Mouse (Mus musculus) small intestine, adult 10 weeks (tissue): ENCODE measurements around the gene 4933424G06Rik. TPM values are rescaled to one million over a fixed set of nuclear protein-coding genes. Genes with fewer than 3 reads are reported as not detected.

Experiments
- polyA plus RNA-seq: library from polyadenylated mRNA; stranded (reverse); fragments of 350-450 nt; fragmentation: Illumina TruSeq; extraction: RNeasy Lipid Tissue Mini Kit (QIAGEN cat#74804); gene quantifications from one replicate; pipeline ENCODE4 v1.2.3, GENCODE M21; 2014; ENCODE audit warnings: low replicate concordance

Gene 4933424G06Rik
- not detected for polyA plus RNA-seq

DNA sequence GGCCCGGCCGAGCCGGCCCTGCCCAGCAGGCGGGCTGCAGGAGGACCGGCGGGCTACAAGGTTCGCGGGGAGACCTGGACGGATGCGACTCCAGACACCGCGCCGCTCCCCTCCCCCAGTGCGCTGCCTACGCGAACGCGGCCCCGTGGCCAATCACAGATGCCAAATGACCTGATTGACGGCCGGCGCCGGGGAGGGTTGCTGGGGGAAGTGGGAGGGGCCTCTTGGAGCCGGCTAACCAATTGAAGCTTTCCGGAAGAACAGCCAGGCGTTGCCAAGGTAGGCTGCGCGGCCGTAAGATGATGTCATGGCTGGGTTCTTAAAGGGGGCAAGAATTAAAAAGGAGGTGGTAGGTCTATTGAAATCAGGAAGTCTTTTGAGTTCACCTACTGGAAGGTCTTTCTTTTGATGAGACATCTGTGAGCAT is at the start of gene 4933424G06Rik:
Gene 4933424G06Rik, plus strand, starts transcription at position 296 of the 427 bp plus-strand sequence.

DNA sequence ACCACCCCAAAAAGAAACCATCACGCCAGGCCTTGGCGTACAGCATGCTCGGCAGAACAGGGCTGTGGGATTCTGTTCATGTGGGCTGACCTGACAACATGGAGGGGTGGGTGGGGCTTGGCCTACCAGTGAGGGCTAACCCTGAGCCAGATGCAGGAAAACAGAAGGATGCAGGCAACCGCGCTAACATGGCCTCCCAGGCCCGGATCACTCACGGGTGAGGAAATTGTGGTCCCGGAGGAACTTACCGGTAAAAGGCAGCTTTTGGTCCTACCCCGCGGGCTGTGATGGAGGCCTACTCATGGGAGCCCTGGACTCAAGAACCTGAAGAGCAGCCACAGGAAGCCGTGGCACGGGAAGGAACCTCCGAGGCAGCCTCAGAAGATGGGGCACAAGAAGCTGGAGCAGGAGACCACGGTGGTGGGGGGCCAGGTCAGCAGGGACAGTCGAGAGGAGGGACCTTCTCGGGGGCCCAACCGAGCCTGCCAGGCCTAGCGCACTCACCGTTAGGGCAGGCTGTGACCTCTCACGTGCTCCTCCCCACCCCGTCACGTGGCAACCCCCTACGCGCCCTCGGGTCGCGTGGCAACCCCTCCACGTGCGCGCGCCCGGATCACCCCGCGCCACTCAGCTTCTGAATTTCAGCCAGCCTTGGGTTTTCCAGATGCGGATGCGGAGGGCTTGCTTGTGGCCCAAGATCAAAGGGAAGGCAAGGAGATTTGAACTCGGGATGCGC is 27.2 kb upstream of the 4933424G06Rik start, which contains the start of gene Fam178b:
Gene Fam178b, minus strand, starts transcription at position 564 of the 736 bp plus-strand sequence.

DNA sequence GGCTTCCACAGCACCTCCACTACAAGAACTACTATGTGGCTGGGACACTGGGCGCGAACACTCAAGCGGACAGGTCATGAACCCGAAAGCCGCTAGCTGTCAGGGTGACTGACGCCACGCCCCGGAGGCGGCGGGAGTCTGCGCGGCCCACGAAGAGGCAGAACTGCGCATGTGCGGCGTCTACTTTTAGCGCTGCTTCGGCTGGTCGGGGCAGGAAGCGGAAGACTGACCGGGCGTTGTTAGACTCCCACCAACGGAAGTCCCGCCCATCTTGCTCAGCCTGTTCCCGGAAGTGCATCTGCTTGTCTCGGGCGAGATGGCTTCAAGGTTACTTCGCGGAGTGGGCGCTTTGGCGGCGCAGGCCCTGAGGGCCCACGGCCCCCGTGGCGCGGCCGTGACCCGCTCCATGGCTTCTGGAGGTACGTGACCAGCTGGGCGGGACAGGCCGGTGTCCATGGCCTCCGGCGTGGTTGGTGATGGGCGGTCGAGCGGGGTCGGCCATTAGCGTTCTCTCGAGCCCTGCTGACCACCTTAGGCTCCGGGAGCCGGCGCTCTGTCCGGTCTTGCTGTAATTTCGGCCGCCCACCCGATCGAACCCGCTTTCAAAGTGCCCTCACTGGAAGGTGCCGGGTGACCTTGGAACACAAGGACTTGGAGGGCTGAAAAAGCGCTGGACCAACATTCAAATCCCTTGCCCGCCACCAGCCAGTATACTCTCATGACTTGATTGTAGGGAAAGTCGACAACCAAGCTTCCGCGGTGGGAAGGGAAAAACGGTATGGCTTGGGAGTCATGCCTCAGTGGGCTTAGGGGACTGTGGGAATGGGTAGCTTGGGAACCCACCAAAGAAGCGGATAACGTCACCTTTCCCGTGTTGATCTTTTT is 18.4 kb upstream of the 4933424G06Rik start, which contains the start of gene Cox5b:
Gene Cox5b, plus strand, starts transcription at position 179 of the 885 bp plus-strand sequence.

DNA sequence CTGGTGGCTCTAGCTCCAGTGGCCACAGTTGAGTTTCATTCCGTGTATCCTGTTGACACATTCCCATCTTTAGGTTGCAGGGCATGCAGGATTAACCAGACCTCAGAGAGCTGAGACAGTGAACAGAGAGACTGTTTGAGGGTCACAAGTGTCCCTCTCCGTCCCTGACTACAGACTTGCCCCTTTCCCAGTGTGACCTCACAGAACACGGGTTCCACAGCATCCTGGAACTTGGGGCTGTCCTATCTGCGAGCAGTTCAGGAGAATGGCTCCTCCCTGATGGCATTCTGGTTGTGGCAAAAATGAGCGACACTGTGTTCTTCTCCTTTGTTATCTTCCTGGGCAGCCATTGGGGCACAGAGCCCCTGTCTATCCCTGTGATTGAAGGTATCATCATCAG is 4.4 kb downstream of the 4933424G06Rik start, which contains the start of gene Actr1b:
Gene Actr1b, minus strand, starts transcription at position 112 of the 400 bp plus-strand sequence.

DNA sequence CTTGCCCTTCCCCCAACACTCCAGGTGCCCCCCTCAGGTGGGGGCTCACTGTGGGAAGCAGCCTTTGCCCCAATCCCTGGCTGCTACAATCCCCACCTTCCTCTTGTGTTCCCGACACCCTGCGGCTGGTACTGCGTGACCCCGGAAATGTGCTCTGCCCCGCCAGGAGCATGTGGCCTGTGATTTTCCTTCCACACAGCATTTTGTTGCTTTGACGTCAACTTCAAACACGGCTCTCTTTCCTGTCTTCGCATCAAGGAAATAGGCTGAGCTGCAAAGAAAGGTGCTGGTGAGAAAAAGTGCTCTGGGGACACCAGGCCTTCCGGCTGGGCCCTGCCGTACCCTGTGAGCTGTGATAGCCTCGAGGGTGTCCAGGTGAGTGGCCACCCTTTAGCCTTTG is 51.6 kb downstream of the 4933424G06Rik start, which contains the start of gene Zap70:
Gene Zap70, plus strand, starts transcription at position 231 of the 400 bp plus-strand sequence.

Other genes with a start within 250 kb of the 4933424G06Rik start
- 13.8 TPM for gene Cnnm4, start 238.5 kb upstream of the 4933424G06Rik start, polyA plus RNA-seq
- 3.8 TPM for gene Cnnm3, start 198.3 kb upstream of the 4933424G06Rik start, polyA plus RNA-seq
- not detected for gene Ankrd23, start 173.3 kb upstream of the 4933424G06Rik start, polyA plus RNA-seq
- not detected for gene Gm42417, start 170.7 kb upstream of the 4933424G06Rik start, polyA plus RNA-seq
- gene Ankrd39, start 162.7 kb upstream of the 4933424G06Rik start, polyA plus RNA-seq, result 1.0 TPM
- gene Sema4c, start 151.8 kb upstream of the 4933424G06Rik start, polyA plus RNA-seq, result 0.19 TPM
- not detected for gene Fam178b, start 27.0 kb upstream of the 4933424G06Rik start, polyA plus RNA-seq
- 69.1 TPM for gene Cox5b, start 18.7 kb upstream of the 4933424G06Rik start, polyA plus RNA-seq
- gene Actr1b, start 4.3 kb downstream of the 4933424G06Rik start, polyA plus RNA-seq, result 8.6 TPM
- not detected for gene Zap70, start 51.6 kb downstream of the 4933424G06Rik start, polyA plus RNA-seq
- gene Tmem131, start 233.5 kb downstream of the 4933424G06Rik start, polyA plus RNA-seq, result 58.6 TPM